Mouse (Mus musculus): Measurements from ENCODE around the gene Pitpnm1. TPM values are rescaled to one million over a fixed set of nuclear protein-coding genes. Genes with fewer than 3 reads are reported as not detected.

Gene Pitpnm1
- total and polyA plus RNA-seq, 3 experiments, result 25.3 to 51.2 TPM; not detected in 1

DNA sequence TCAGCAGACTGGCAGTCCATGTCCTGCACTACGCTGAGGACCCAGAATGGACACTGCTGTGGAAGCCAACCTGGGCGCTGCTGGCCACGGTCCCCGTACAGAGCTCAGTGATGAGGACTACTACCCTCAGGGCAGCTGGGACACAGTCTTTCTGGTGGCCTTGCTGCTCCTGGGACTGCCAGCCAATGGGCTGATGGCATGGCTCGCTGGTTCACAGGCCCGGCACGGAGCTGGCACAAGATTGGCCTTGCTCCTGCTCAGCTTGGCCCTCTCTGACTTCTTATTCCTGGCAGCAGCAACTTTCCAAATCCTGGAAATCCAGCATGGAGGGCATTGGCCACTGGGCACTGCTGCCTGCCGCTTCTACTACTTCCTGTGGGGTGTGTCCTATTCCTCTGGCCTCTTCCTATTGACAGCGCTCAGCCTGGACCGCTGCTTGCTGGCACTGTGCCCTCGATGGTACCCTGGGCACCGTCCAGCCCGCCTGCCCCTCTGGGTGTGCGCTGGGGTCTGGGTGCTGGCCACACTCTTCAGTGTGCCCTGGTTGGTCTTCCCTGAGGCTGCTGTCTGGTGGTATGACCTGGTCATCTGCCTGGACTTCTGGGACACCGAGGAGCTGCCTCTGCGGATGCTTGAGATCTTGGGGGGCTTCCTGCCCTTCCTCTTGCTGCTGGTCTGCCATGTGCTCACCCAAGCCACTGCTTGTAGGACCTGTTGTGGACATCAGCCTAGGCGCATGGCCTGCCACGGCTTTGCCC, 42.8 kb downstream of the Pitpnm1 start:
- Histone ChIP-seq H3K36me3 (ENCODE audit: control insufficient read depth in 1 of 2, insufficient read depth in 2 of 2, low read length in 2 of 2) (no peaks in the 10 kb centered on the region), H3K9me3 (replicated peaks; ENCODE audit: insufficient read depth, low read length) (no peaks in the 10 kb centered on the region), H3K27ac (ENCODE audit: control insufficient read depth, low read depth, low read length) (no peak overlapping the region), H3K27me3 (ENCODE audit: control insufficient read depth in 1 of 2, insufficient read depth in 2 of 2, low read length in 2 of 2) (no peaks in the 10 kb centered on the region; a peak in 1 of 4 replicates), H3K4me3 (ENCODE audit: control insufficient read depth in 1 of 2, insufficient read depth in 1 of 2, low read depth in 2 of 2, low read length in 2 of 2) (no peak overlapping the region), H3K4me1 (ENCODE audit: control insufficient read depth in 1 of 2, insufficient read depth in 2 of 2, low read length in 2 of 2) (no peaks in the 10 kb centered on the region), H3K79me2 (ENCODE audit: control insufficient read depth, insufficient read depth, low read length, poor library complexity) (no peaks in the 10 kb centered on the region), H3K9ac (ENCODE audit: control insufficient read depth, low read depth, low read length, poor library complexity, severe bottlenecking) (no peak overlapping the region)
- no peak for TF ChIP-seq RAD21 (IDR thresholded peaks at IDR 0.05; ENCODE audit: low read depth, low read length)
- no peak for TF ChIP-seq ZKSCAN1 (IDR thresholded peaks at IDR 0.05; ENCODE audit: low read depth, low read length)
- TF ChIP-seq MEF2A (IDR thresholded peaks at IDR 0.05; ENCODE audit: extremely low read depth, insufficient replicate concordance, low read depth, low read length, poor library complexity, severe bottlenecking), result no peak
- no peak for TF ChIP-seq GATA1 (IDR thresholded peaks at IDR 0.05; ENCODE audit: low read depth, low read length)
- TF ChIP-seq E2F4 (IDR thresholded peaks at IDR 0.05; ENCODE audit: borderline replicate concordance, low read depth, low read length), result no peak
- no peak for TF ChIP-seq POLR2AphosphoS5 (IDR thresholded peaks at IDR 0.05; ENCODE audit: borderline replicate concordance, low read depth, low read length)
- no peak for TF ChIP-seq USF2 (IDR thresholded peaks at IDR 0.05; ENCODE audit: borderline replicate concordance in 1 of 2, insufficient read depth in 1 of 2, low read depth in 1 of 2, low read length in 2 of 2)
- no peak for TF ChIP-seq POLR2A (IDR thresholded peaks at IDR 0.05; ENCODE audit: control insufficient read depth in 1 of 2, insufficient read depth in 1 of 2, low read depth in 1 of 2, low read length in 2 of 2, poor library complexity in 1 of 2)
- no peak for DNase-seq (ENCODE audit: low read depth, low spot score)

GRCm38 (mm10) chr19:4143759-4144268, 44.0 kb downstream of the Pitpnm1 start, which contains the start of gene Cabp4:
Cabp4 (minus strand) TSS chr19:4144033.
- no peak within 1 kb of the TSS for H3K27ac ChIP-seq (ENCODE audit: control insufficient read depth, low read depth, low read length)
- H3K9me3 ChIP-seq (replicated peaks; ENCODE audit: insufficient read depth, low read length), result no peaks in the 10 kb centered on the region
- no peak for TF ChIP-seq USF2 (IDR thresholded peaks at IDR 0.05; ENCODE audit: borderline replicate concordance in 1 of 2, insufficient read depth in 1 of 2, low read depth in 1 of 2, low read length in 2 of 2)
- TF ChIP-seq TCF12 (IDR thresholded peaks at IDR 0.05; ENCODE audit: low read depth, low read length), result no peak
- TF ChIP-seq MAX (IDR thresholded peaks at IDR 0.05; ENCODE audit: low read length), result no peak
- no peak for TF ChIP-seq ZC3H11A (IDR thresholded peaks at IDR 0.05; ENCODE audit: low read depth, low read length)
- TF ChIP-seq MAFK (IDR thresholded peaks at IDR 0.05; ENCODE audit: borderline replicate concordance, low read depth, low read length), result no peak
- no peak for TF ChIP-seq CHD1 (IDR thresholded peaks at IDR 0.05; ENCODE audit: low read depth, low read length)
- H3K27me3 ChIP-seq (ENCODE audit: control insufficient read depth in 1 of 2, insufficient read depth in 2 of 2, low read length in 2 of 2), result no peaks in the 10 kb centered on the region; a peak in 1 of 4 replicates
- H3K9ac ChIP-seq (ENCODE audit: control insufficient read depth, low read depth, low read length, poor library complexity, severe bottlenecking), result no peak within 1 kb of the TSS
- peaks cover 5% of the 10 kb centered on the region in 2 experiments; a peak in 2 of 4 replicates for H3K4me1 ChIP-seq (ENCODE audit: control insufficient read depth in 1 of 2, insufficient read depth in 2 of 2, low read length in 2 of 2)
- H3K36me3 ChIP-seq (ENCODE audit: control insufficient read depth in 1 of 2, insufficient read depth in 2 of 2, low read length in 2 of 2), result peaks cover 0 to 3% of the 10 kb centered on the region in 2 experiments; a peak in 1 of 4 replicates
- peaks cover 1% of the 10 kb centered on the region for H3K79me2 ChIP-seq (ENCODE audit: control insufficient read depth, insufficient read depth, low read length, poor library complexity)
- no peak for DNase-seq (ENCODE audit: low read depth, low spot score)
- H3K4me3 ChIP-seq (ENCODE audit: control insufficient read depth in 1 of 2, insufficient read depth in 1 of 2, low read depth in 2 of 2, low read length in 2 of 2), result no peak within 1 kb of the TSS
